Mouse (Mus musculus) testis, adult 2 months (tissue): ENCODE measurements around the gene Irf5.

Source experiments
- CTCF ChIP-seq: fragments of 200-500 bp; IDR thresholded peaks from 2 replicates; pipeline ENCODE4 v1.5.1; 2012; ENCODE audit warnings: low read depth, mild to moderate bottlenecking, inconsistent platforms, low read length, moderate library complexity; ENCODE audit not compliant: control insufficient read depth, insufficient read depth, insufficient replicate concordance
- POLR2A ChIP-seq: fragments of 200-500 bp; IDR thresholded peaks from 2 replicates; pipeline ENCODE4 v1.6.1; 2012; ENCODE audit warnings: low read depth, mild to moderate bottlenecking, inconsistent platforms, low read length, moderate library complexity; ENCODE audit not compliant: control insufficient read depth

- TF ChIP-seq CTCF: no peak
- no peak for TF ChIP-seq POLR2A
These were observed 32.3 kb upstream of the Irf5 start for GRCm38 (mm10) chr6:29494101-29494500.
